Mouse (Mus musculus): Measurements from ENCODE around the gene Sgms2.

Gene Sgms2

GRCm38 (mm10) chr3:131491361-131491925 is at the start of gene Sgms2:
Gene Sgms2 (minus strand): TSS chr3:131491411.
- no peak for DNase-seq (ENCODE audit: low spot score in 2 of 2)

- DNase-seq (ENCODE audit: low spot score in 2 of 2) = no peak
These were observed 34.0 kb upstream of the Sgms2 start for GRCm38 (mm10) chr3:131525229-131525628.

- peak in 1 of 2 experiments; percentile 32 for DNase-seq (ENCODE audit: low spot score in 2 of 2)
These were observed 33.6 kb upstream of the Sgms2 start for GRCm38 (mm10) chr3:131524779-131525178.

GRCm38 (mm10) chr3:131524210-131524609 is 33.0 kb upstream of the Sgms2 start:
- no peak for DNase-seq (ENCODE audit: low spot score in 2 of 2)

GRCm38 (mm10) chr3:131523749-131524148 is 32.5 kb upstream of the Sgms2 start:
- no peak for DNase-seq (ENCODE audit: low spot score in 2 of 2)

- DNase-seq (ENCODE audit: low spot score in 2 of 2) = no peak
These were observed 31.0 kb upstream of the Sgms2 start for GRCm38 (mm10) chr3:131522243-131522642.

GRCm38 (mm10) chr3:131521206-131521605 is 30.0 kb upstream of the Sgms2 start:
- no peak for DNase-seq (ENCODE audit: low spot score in 2 of 2)

- DNase-seq (ENCODE audit: low spot score in 2 of 2) = no peak
These were observed 26.5 kb upstream of the Sgms2 start for GRCm38 (mm10) chr3:131517756-131518155.

GRCm38 (mm10) chr3:131516332-131516999 is 25.3 kb upstream of the Sgms2 start:
- no peak for DNase-seq (ENCODE audit: low spot score in 2 of 2)

- DNase-seq (ENCODE audit: low spot score in 2 of 2) = no peak
These were observed 20.4 kb upstream of the Sgms2 start for GRCm38 (mm10) chr3:131511616-131512015.

GRCm38 (mm10) chr3:131508024-131508423 is 16.8 kb upstream of the Sgms2 start:
- DNase-seq (ENCODE audit: low spot score in 2 of 2) = no peak

- DNase-seq (ENCODE audit: low spot score in 2 of 2) = no peak
These were observed 13.5 kb upstream of the Sgms2 start for GRCm38 (mm10) chr3:131504595-131505223.

GRCm38 (mm10) chr3:131501677-131502370 is 10.6 kb upstream of the Sgms2 start:
- no peak for DNase-seq (ENCODE audit: low spot score in 2 of 2)

GRCm38 (mm10) chr3:131499651-131500050 is 8.4 kb upstream of the Sgms2 start:
- no peak for DNase-seq (ENCODE audit: low spot score in 2 of 2)

- no peak for DNase-seq (ENCODE audit: low spot score in 2 of 2)
These were observed 5.4 kb upstream of the Sgms2 start for GRCm38 (mm10) chr3:131496506-131497122.

- DNase-seq (ENCODE audit: low spot score in 2 of 2) = no peak
These were observed 3.9 kb upstream of the Sgms2 start for GRCm38 (mm10) chr3:131495076-131495475.

GRCm38 (mm10) chr3:131493194-131493593 is 2.0 kb upstream of the Sgms2 start:
- DNase-seq (ENCODE audit: low spot score in 2 of 2) = no peak

GRCm38 (mm10) chr3:131491980-131492379 is 769 bp upstream of the Sgms2 start:
- no peak for DNase-seq (ENCODE audit: low spot score in 2 of 2)

- no peak for DNase-seq (ENCODE audit: low spot score in 2 of 2)
These were observed 885 bp downstream of the Sgms2 start for GRCm38 (mm10) chr3:131490143-131490908.

- no peak for DNase-seq (ENCODE audit: low spot score in 2 of 2)
These were observed 1.5 kb downstream of the Sgms2 start for GRCm38 (mm10) chr3:131489657-131490142.

GRCm38 (mm10) chr3:131488969-131489368 is 2.2 kb downstream of the Sgms2 start:
- no peak for DNase-seq (ENCODE audit: low spot score in 2 of 2)

Data from thymus, postnatal 10 days (tissue).